Mouse (Mus musculus) T-cell, adult 66 days (primary cell): Measurements from ENCODE around the gene Mtrr. TPM values are rescaled to one million over a fixed set of nuclear protein-coding genes. Genes with fewer than 3 reads are reported as not detected.

ENCODE experiments used
- total RNA-seq, 2 experiments: library from RNA; stranded (reverse); gene quantifications; 3 replicates in 1 of 2; 4 replicates in 1 of 2; pipeline ENCODE4 v1.2.4; 2023

The Mtrr gene
- 10 to 100 TPM; 20.3 to 22.3 TPM for total RNA-seq

GRCm38 (mm10) chr13:68581747-68582516 is at the start of gene Mtrr, which contains the start of gene Fastkd3:
Gene Mtrr (minus strand): TSS chr13:68582149.
Gene Fastkd3 (plus strand): TSS chr13:68582234.

GRCm38 (mm10) chr13:68597199-68597598 is 15.2 kb upstream of the Mtrr start, which contains the start of gene 1700001L19Rik:
Gene 1700001L19Rik (plus strand): TSS chr13:68597421.

Other genes starting within 250 kb of the Mtrr start
- 10 to 100 TPM in 1 of 2 experiments, 1 to 10 TPM in 1; 9.2 to 14.7 TPM for gene Fastkd3, start 85 bp upstream of the Mtrr start, total RNA-seq
- gene 1700001L19Rik, start 15.3 kb upstream of the Mtrr start, total RNA-seq = not detected